Mouse (Mus musculus) urinary bladder, postnatal 36 days (tissue): ENCODE measurements around the gene Pakap.
A peak's percentile ranks its signal among the peaks of the same experiment; 100 is the strongest.

Source experiments
- DNase-seq, 2 experiments: peaks; one replicate each; pipeline ENCODE4 v3.0.0; 2022; ENCODE audit warnings: low spot score in 2 of 2, mixed read lengths in 1 of 2

Pakap gene

GRCm38 (mm10) chr4:57672996-57673906 lies 105.3 kb downstream of the Pakap start:
- peak; percentile 80 to 84 for DNase-seq

GRCm38 (mm10) chr4:57674351-57674750 lies 106.4 kb downstream of the Pakap start:
- no peak for DNase-seq

DNA sequence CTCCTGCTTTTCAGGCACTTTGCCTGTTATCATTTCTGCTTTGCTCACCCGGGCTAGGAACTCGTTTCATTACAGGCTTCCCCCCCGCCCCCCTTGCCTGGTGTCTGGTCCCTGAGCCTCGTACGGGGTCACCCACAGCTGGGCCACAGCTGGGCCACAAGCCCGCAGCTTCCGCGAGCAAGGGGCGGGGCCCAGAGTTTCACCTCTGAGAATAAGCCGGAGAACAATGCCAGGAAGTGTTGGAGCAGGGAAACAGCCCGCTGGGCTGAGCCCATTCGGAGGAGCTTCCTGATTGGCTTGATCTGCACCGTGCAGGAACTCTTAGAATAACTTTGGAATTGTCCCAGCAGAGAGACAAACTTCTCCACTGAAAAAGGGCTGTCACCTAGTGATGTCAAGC lies 107.4 kb downstream of the Pakap start:
- peak in 1 of 2 experiments; percentile 65 for DNase-seq

GRCm38 (mm10) chr4:57677916-57678315 lies 109.9 kb downstream of the Pakap start:
- no peak for DNase-seq

DNA sequence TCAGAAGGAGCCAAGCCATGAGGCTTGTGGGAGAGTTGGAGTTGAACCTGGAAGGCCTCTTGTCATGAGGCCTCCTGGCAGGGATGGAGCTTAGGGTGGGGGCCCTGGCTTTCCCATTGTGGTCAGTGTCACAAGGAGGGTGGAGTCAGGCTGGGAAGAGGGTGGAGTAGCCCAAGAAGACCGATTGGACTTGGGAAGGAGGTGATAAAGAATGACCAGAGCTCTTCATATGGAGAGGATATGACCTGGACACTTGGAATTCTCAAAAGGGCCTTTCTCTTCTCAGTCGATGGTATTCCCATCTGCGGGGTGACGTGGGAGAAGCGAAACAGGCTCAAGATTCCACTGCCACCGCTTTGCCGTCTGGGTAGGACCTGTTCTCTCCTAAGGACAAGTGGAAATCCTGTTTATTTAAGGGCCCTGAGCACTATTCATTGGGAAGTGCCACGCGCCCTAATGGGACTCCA lies 111.0 kb downstream of the Pakap start:
- DNase-seq, result peak in 1 of 2 experiments; percentile 30

DNA sequence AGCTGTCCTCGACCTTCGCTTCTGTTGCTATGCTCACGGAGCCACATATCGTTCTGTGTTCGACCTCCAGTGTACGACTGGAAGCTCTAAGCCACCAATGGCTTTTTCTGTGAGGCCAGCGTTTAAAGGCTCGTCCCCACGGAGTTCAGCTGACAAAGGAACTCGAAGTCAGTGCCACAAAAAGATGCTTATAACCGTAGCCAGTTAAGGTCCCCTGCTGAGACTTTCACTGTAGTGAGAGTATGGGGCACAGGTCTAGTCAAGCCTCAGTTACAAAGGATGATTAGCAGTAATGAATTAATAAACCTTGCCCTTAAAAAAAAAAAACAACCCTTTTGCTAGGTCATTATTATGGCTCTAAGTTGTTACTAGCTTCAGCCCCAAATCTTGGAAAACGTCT lies 112.2 kb downstream of the Pakap start:
- no peak for DNase-seq

- peak in 1 of 2 experiments; percentile 24 for DNase-seq
Observed at GRCm38 (mm10) chr4:57681511-57681910, 113.5 kb downstream of the Pakap start.

- DNase-seq, result no peak
Observed at GRCm38 (mm10) chr4:57682341-57682740, 114.4 kb downstream of the Pakap start.

DNA sequence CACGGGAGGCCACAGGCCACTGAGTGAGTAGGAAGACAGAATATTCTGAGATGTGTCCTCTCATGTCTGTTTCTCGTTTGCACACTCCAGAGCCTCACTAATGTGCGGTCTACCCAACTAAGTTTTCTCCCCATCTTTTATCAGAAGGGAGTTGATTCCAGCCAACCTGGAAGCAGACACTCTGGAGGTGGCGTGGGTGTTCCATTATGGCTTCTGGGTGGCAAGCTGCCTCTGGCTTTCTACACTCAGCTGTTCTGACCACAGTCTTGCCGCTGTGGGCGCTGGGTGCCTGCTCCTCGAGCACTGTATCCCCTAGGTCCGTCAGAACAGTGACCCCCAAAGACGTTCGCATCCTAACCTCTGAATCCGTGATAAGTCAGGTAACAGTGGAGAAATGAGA lies 115.0 kb downstream of the Pakap start:
- DNase-seq, result no peak

GRCm38 (mm10) chr4:57684676-57685215 lies 116.8 kb downstream of the Pakap start:
- DNase-seq, result no peak

DNA sequence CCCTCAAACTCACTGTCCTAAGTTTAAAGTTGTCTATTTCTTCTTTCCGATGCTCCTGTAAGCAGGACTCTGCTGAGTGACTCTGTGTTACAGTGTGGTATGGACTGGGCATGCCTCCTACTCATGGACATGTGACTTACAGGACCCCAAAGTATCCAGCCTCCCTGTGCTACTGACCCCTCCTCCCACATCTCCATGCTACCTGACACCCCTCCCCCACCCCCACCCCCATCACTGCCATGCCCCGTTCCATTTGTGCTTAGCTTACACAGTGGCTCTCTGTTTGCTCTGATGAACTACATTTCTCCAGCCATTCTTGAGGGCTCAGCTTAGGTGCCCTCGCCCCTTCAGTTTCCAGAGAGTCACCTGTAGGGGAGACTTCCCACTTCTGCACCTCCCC lies 118.8 kb downstream of the Pakap start:
- no peak for DNase-seq

DNA sequence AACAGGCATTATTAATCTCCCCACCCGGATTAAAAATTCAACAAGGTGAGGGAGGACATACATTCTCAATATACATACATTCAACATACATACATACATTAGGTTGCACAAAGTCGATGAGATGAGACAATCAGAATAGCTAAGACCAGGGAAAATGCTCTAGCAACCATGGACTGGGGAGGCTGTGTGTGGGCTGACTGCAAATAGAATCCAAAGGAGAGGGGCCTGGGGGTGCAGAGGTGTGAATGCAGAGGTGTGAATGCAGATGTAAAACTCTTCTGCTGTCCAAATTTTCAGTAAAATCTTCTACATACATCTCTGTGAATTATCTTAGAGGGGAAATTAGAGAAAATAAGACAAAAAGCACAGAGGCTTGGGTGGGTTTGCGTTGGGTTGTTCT lies 119.6 kb downstream of the Pakap start:
- DNase-seq, result no peak

DNA sequence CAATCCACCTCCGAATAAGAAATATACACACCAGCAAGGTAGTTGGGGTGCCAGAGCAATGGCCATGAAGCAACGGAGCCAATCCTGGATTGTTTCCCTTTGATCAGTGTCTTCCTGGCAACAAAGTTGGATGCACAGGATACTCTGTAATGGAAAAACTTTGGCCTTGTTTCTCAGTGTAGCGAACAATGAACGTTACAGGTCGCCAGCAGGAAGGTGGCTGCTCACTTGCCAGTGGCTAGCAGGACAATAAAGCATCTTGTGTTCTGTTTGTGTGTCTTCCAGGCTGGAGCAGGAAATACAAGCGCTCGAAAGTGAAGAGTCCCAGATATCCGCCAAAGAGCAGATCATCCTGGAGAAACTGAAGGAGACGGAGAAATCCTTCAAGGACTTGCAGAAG lies 120.2 kb downstream of the Pakap start:
- DNase-seq, result no peak

GRCm38 (mm10) chr4:57690001-57690400 lies 122.0 kb downstream of the Pakap start:
- no peak for DNase-seq

GRCm38 (mm10) chr4:57690805-57691204 lies 122.8 kb downstream of the Pakap start:
- no peak for DNase-seq

DNA sequence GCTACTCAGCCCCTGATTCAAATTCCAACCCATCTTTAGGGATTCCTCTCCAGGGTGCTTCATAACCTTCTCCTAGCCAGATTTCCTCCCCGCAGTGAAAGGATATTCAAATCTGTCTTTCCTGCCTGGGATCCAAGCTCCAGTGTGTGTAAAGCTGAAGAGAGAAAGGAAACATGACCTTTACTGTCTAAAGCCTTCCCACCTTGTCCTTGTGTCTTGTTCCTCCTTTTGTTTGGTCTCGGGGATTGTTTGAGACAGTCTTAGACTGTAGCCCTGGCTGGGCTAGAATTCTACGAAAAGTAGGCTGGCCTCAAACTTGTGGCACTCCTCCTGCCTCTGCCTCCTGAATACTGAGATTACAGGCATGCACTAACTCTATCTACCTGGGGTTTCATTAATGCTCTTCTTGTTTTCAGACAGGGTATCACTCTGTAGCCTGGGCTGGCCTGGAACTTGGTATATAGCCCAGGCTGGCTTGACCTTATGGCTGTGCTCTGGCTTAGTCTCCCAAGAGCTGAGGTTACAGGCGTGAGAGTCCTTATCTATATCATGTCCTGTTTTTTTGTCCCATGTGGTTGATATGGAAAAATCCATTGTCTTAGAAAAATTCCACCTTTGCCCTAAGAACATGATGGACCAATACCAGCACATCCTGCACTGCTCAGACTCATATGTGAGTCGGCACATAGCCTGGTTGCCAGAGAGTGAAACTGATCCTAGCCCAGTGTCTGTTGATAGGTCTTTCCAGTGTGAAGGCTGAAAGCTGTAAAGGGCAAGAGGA lies 126.6 kb downstream of the Pakap start:
- DNase-seq, result no peak

GRCm38 (mm10) chr4:57696955-57697354 lies 129.0 kb downstream of the Pakap start:
- DNase-seq, result no peak

- DNase-seq, result no peak
Observed at GRCm38 (mm10) chr4:57697918-57698611, 130.1 kb downstream of the Pakap start.

DNA sequence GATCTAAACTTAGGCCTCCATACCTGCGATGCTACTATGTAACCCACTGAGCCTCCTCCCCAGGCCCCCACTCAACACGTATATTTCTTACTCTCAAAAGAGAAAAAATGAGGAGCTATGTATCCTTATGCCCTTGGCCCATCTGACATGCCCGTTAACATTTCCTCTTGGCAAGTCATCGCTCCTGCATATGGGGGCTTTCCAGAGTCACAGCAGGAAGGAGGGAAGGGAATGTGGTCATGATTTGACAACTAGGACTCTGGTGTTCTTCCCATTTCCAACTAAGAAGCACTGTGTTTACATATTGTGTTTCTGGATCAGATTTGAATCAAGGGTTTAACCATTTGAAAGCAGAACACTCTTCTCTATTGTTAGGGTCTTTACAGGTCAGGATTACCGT lies 133.6 kb downstream of the Pakap start:
- no peak for DNase-seq

DNA sequence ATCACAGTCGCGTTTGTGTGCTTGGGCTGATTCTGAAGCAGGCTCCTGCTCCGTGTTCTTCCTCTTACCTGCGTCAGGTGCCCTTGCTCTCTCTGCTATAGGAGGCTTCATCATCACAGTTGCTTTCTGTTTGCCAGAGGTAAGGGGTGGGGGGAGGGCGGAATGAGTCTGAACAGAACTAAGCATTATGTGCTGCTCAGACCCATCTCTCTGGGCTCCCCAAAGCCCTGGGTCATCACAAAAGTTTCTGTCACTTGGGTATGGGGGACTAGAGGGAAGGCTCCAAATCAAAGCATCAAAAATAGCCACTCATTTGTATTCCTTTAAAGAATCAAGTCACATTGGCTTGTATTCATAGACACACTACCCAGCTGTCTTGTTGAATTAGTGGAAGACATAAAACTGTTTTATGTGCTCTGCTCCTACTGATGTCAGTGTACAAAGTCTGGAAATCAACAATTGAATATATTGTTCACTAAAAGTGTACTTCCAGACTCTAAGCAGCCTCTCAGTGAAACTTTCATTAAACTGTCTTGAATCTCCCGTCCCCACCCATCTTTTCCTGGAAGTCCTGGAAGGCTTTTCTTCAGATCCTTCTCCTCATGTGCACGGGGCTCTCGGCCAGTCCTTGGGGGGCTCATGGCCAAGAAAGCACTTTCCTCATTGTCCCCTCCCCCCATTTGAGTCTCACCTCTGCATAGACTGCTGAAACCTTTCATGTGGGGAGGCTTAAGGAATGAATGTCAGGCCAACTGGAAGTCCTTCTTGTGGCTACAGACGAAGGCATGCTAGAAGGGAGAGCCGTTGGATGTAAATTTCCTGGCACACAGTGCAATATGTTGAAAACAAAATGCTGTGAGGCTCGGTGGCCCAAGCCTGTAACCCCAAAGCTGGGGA lies 135.8 kb downstream of the Pakap start:
- DNase-seq, result no peak

- DNase-seq, result no peak
Observed at GRCm38 (mm10) chr4:57704575-57704974, 136.6 kb downstream of the Pakap start.
